Mouse (Mus musculus) ES-Bruce4 (cell line): ENCODE measurements at regions not wholly inside any gene's neighbourhood (a gene's known extent, or its start where the extent isn't known, plus 50 kb on each side); places are given as distances from the start of the nearest gene placed in this dataset.

Experiments
- H3K27ac ChIP-seq: 2 replicates; pipeline ENCODE4 v1.5.1; 2012; ENCODE audit warnings: low read length, inconsistent platforms; ENCODE audit not compliant: insufficient read depth
- H3K27me3 ChIP-seq: 2 replicates; pipeline ENCODE4 v1.6.1; 2012; ENCODE audit warnings: mild to moderate bottlenecking, low read length, inconsistent platforms; ENCODE audit not compliant: control insufficient read depth, poor library complexity, insufficient read depth, severe bottlenecking
- H3K36me3 ChIP-seq: 2 replicates; pipeline ENCODE4 v1.6.1; 2012; ENCODE audit warnings: inconsistent platforms, mild to moderate bottlenecking, low read length, moderate library complexity; ENCODE audit not compliant: control insufficient read depth, poor library complexity, insufficient read depth, severe bottlenecking
- H3K4me1 ChIP-seq: one replicate; pipeline ENCODE4 v1.8.1; 2011; ENCODE audit warnings: low read length; ENCODE audit not compliant: control insufficient read depth, insufficient read depth
- H3K4me3 ChIP-seq: 2 replicates; pipeline ENCODE4 v1.5.1; 2011; ENCODE audit warnings: low read depth, mild to moderate bottlenecking, low read length
- H3K9ac ChIP-seq: 2 replicates; pipeline ENCODE4 v1.6.1; 2012; ENCODE audit warnings: low read depth, mild to moderate bottlenecking, inconsistent platforms; ENCODE audit not compliant: poor library complexity, severe bottlenecking
- H3K9me3 ChIP-seq: replicated peaks from 2 replicates; pipeline ENCODE4 v1.6.1; 2012; ENCODE audit warnings: mild to moderate bottlenecking, low read length, inconsistent platforms; ENCODE audit not compliant: control insufficient read depth, poor library complexity, insufficient read depth, severe bottlenecking
- CTCF ChIP-seq: IDR thresholded peaks from one replicate; pipeline ENCODE4 v1.8.1; 2011; ENCODE audit warnings: low read depth, low read length
- EP300 ChIP-seq: IDR thresholded peaks from 2 replicates; pipeline ENCODE4 v1.6.1; 2011; ENCODE audit warnings: low read depth, low read length; ENCODE audit not compliant: insufficient read depth
- POLR2A ChIP-seq: IDR thresholded peaks from one replicate; pipeline ENCODE4 v1.8.1; 2011; ENCODE audit warnings: low read length; ENCODE audit not compliant: insufficient read depth

GRCm38 (mm10) chr4:10397249-10397648 is 477.0 kb upstream of the 2610301B20Rik start:
- Histone ChIP-seq H3K36me3 (no peaks in the 10 kb centered on the region), H3K4me1 (no peaks in the 10 kb centered on the region), H3K4me3 (no peak overlapping the region), H3K27ac (no peak overlapping the region), H3K9me3 (peaks cover under 1% of the 10 kb centered on the region; the same call in 1 of the 2 replicates), H3K27me3 (no peaks in the 10 kb centered on the region), H3K9ac (no peak overlapping the region)
- TF ChIP-seq POLR2A, result no peak
- no peak for TF ChIP-seq CTCF
- TF ChIP-seq EP300, result no peak

DNA sequence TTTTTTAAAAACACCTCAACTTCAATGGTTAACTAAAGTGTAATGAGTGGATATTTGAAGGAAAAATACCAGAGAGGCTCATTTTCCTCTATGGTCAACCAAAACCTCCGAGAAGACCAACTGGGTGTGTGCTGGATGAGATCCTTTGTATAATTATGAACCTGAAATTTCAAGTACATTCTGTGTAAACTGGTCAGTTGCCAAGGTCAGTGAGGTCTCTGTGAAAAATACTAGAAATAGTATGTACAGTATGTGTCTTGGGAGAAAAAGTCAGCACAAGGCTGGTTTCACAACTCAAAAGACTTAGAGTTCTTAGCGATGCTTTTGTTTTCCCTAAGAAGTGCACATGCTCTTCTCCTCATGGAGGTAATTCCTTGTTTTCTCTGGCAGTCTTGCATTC is 476.2 kb upstream of the 2610301B20Rik start:
- H3K9ac ChIP-seq, result no peak overlapping the region
- TF ChIP-seq CTCF (no peak), EP300 (no peak), POLR2A (no peak)
- H3K27ac ChIP-seq, result no peak overlapping the region

GRCm38 (mm10) chr4:10399649-10400048 is 474.6 kb upstream of the 2610301B20Rik start:
- TF ChIP-seq EP300 (peak; percentile 69; the same call in 1 of the 2 replicates), CTCF (no peak)
- Histone ChIP-seq H3K27ac (peak overlapping the region; percentile 89), H3K9ac (no peak overlapping the region)

More for the DNA sequence above, 476.2 kb upstream of the 2610301B20Rik start:
- Histone ChIP-seq H3K4me1 (no peaks in the 10 kb centered on the region), H3K36me3 (no peaks in the 10 kb centered on the region), H3K27me3 (no peaks in the 10 kb centered on the region), H3K9me3 (peaks cover 3% of the 10 kb centered on the region; the same call in 1 of the 2 replicates), H3K4me3 (no peak overlapping the region)

DNA sequence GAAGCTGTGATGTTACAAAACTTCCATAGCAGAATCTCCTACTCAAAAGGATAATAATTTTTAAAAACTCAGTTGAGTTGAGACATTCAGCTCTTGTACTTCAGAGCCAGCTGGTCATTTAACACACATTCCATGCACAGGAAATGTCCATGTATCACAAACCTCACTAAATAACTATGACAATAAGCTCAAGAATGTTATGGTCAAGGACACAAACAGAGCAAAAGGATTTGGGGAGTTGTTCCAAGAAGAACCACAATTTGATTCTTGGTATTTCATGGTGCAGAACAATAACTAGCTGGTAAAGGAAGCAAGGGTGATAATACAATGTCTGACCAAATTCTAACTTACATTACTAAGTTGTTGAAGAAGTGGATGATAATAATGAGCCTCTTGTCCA is 471.4 kb upstream of the 2610301B20Rik start:
- H3K9me3 ChIP-seq, result peaks cover 3% of the 10 kb centered on the region; the same call in 1 of the 2 replicates
- no peaks in the 10 kb centered on the region for H3K36me3 ChIP-seq
- H3K27me3 ChIP-seq, result no peaks in the 10 kb centered on the region
- H3K4me3 ChIP-seq, result no peak overlapping the region
- H3K4me1 ChIP-seq, result no peaks in the 10 kb centered on the region
- no peak overlapping the region for H3K27ac ChIP-seq
- H3K9ac ChIP-seq, result no peak overlapping the region
- TF ChIP-seq CTCF (no peak), EP300 (no peak), POLR2A (no peak)

More at GRCm38 (mm10) chr4:10399649-10400048, 474.6 kb upstream of the 2610301B20Rik start:
- Histone ChIP-seq H3K36me3 (no peaks in the 10 kb centered on the region), H3K9me3 (peaks cover 3% of the 10 kb centered on the region; the same call in 1 of the 2 replicates), H3K4me1 (no peaks in the 10 kb centered on the region), H3K27me3 (no peaks in the 10 kb centered on the region), H3K4me3 (no peak overlapping the region)

DNA sequence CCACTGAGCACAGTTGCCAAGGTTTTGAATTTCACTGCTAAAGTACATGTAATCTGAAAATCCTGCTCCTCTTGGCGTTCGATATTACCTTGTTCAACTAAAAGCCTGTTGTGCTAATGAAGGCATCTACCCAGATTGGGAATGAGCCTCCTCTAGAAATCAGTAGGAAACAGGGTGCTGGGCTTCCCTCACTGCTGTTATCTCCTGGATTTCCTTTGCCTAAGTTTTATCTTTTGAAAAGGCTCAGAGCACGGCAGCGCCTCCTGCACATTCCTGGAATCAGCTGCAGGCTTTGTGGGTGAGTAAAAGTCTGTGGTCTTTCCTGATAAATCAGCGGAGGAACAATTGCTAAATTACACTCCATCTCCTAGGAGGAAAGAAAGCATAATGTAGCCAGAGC is 469.9 kb upstream of the 2610301B20Rik start:
- Histone ChIP-seq H3K4me3 (no peak overlapping the region), H3K36me3 (no peaks in the 10 kb centered on the region), H3K4me1 (no peaks in the 10 kb centered on the region), H3K27ac (no peak overlapping the region), H3K27me3 (no peaks in the 10 kb centered on the region), H3K9ac (no peak overlapping the region), H3K9me3 (peaks cover 3% of the 10 kb centered on the region; the same call in 1 of the 2 replicates)
- TF ChIP-seq POLR2A, result no peak
- no peak for TF ChIP-seq EP300
- no peak for TF ChIP-seq CTCF

- H3K36me3 ChIP-seq, result no peaks in the 10 kb centered on the region
- TF ChIP-seq CTCF (no peak), POLR2A (no peak), EP300 (no peak)
- H3K4me3 ChIP-seq, result no peak overlapping the region
- no peaks in the 10 kb centered on the region for H3K4me1 ChIP-seq
- H3K27ac ChIP-seq, result no peak overlapping the region
- no peaks in the 10 kb centered on the region for H3K27me3 ChIP-seq
- peaks cover 3% of the 10 kb centered on the region; the same call in 1 of the 2 replicates for H3K9me3 ChIP-seq
- H3K9ac ChIP-seq, result no peak overlapping the region
Observed at GRCm38 (mm10) chr4:10405102-10405501, 469.2 kb upstream of the 2610301B20Rik start.
